Mouse (Mus musculus) limb, embryonic 12.5 days (tissue): ENCODE measurements around the gene Gpc1. TPM values are rescaled to one million over a fixed set of nuclear protein-coding genes. Genes with fewer than 3 reads are reported as not detected.

ENCODE experiments used
- ATAC-seq: fragments of 200-750 bp; cut with Nextera tagmentation; 2 replicates; pipeline ENCODE4 v1.8.0; 2017; ENCODE audit warnings: low read depth, moderate TSS enrichment; ENCODE audit not compliant: insufficient number of reproducible peaks, insufficient read depth, low FRiP score, low TSS enrichment
- H3K27ac ChIP-seq: fragments of 300-500 bp; sonication (generic); 2 replicates; pipeline ENCODE4 v1.5.1; 2016; ENCODE audit warnings: mild to moderate bottlenecking, moderate library complexity
- H3K27me3 ChIP-seq: fragments of 300-500 bp; sonication (generic); 2 replicates; pipeline ENCODE4 v1.6.1; 2016; ENCODE audit warnings: mild to moderate bottlenecking, moderate library complexity
- H3K36me3 ChIP-seq: fragments of 300-500 bp; sonication (generic); 2 replicates; pipeline ENCODE4 v1.6.1; 2016; ENCODE audit warnings: mild to moderate bottlenecking, moderate library complexity
- H3K4me1 ChIP-seq: fragments of 300-500 bp; sonication (generic); replicated peaks from 2 replicates; pipeline ENCODE4 v1.6.1; 2016
- H3K4me2 ChIP-seq: fragments of 300-500 bp; sonication (generic); 2 replicates; pipeline ENCODE4 v1.6.1; 2016; ENCODE audit warnings: mild to moderate bottlenecking, moderate library complexity
- H3K4me3 ChIP-seq: fragments of 300-500 bp; sonication (generic); replicated peaks from 2 replicates; pipeline ENCODE4 v1.5.1; 2016; ENCODE audit warnings: mild to moderate bottlenecking
- H3K9ac ChIP-seq: fragments of 300-500 bp; sonication (generic); replicated peaks from 2 replicates; pipeline ENCODE4 v1.6.1; 2016; ENCODE audit warnings: mild to moderate bottlenecking, moderate library complexity
- H3K9me3 ChIP-seq: fragments of 300-500 bp; sonication (generic); 2 replicates; pipeline ENCODE4 v1.6.1; 2016; ENCODE audit warnings: mild to moderate bottlenecking, moderate library complexity
- WGBS: fragments of 180-500 bp; shearing (Covaris S2); methylation state at CpG from one replicate; pipeline ENCODE4 v1.1.7; 2016; 5-methylcytosine and 5-hydroxymethylcytosine counted together
- polyA plus RNA-seq: library from polyadenylated mRNA; unstranded; fragments of >200 nt; fragmentation: Nextera tagmentation; extraction: Ambion mirVana; gene quantifications from 2 replicates; pipeline ENCODE4 v1.2.1, GENCODE M21; 2016

Gpc1 gene
- 82.2 and 87.9 TPM in 2 replicates for polyA plus RNA-seq

- Histone ChIP-seq H3K4me1 (peaks cover 25% of the 10 kb centered on the region), H3K27ac (peak within 1 kb of the TSS; percentile 97), H3K9me3 (no peaks in the 10 kb centered on the region), H3K4me2 (peak within 1 kb of the TSS; percentile 78), H3K9ac (peak within 1 kb of the TSS; percentile 94), H3K4me3 (peak within 1 kb of the TSS; percentile 95), H3K27me3 (0 out of 2 replicates have a peak, but pooled peaks cover 2% of the 10 kb centered on the region), H3K36me3 (peaks cover 25% of the 10 kb centered on the region)
- under 1% methylated on average over 81 of the region's 99 CpGs for WGBS
- ATAC-seq, result peak; percentile 69
Measured at GRCm38 (mm10) chr1:92831188-92832001, at the start of gene Gpc1. Gene Gpc1, plus strand, starts transcription at chr1:92831645.

- no peaks in the 10 kb centered on the region for H3K9me3 ChIP-seq
- no peaks in the 10 kb centered on the region for H3K27me3 ChIP-seq
- no peak overlapping the region for H3K4me3 ChIP-seq
- no peak for ATAC-seq
- no peak overlapping the region for H3K9ac ChIP-seq
- peaks cover 7% of the 10 kb centered on the region for H3K4me1 ChIP-seq
- no peak overlapping the region for H3K4me2 ChIP-seq
- H3K27ac ChIP-seq, result no peak overlapping the region
- no peaks in the 10 kb centered on the region for H3K36me3 ChIP-seq
- WGBS, result 73% methylated on average over 4 of the region's 4 CpGs
Measured at GRCm38 (mm10) chr1:92781862-92782261, 49.6 kb upstream of the Gpc1 start.

GRCm38 (mm10) chr1:92782587-92782986, 48.9 kb upstream of the Gpc1 start:
- 0 out of 2 replicates have a peak overlapping the region, but pooled peaks have one; percentile 32 for H3K9ac ChIP-seq
- WGBS, result 51% methylated on average over 6 of the region's 6 CpGs
- no peak overlapping the region for H3K27ac ChIP-seq
- H3K9me3 ChIP-seq, result no peaks in the 10 kb centered on the region
- H3K4me3 ChIP-seq, result no peak overlapping the region
- no peak for ATAC-seq
- H3K27me3 ChIP-seq, result no peaks in the 10 kb centered on the region
- no peak overlapping the region for H3K4me2 ChIP-seq
- no peaks in the 10 kb centered on the region for H3K36me3 ChIP-seq
- H3K4me1 ChIP-seq, result peaks cover 12% of the 10 kb centered on the region

- H3K4me1 ChIP-seq, result peaks cover 55% of the 10 kb centered on the region
- ATAC-seq, result no peak; the same call in 1 of the 2 replicates
- H3K27me3 ChIP-seq, result no peaks in the 10 kb centered on the region
- WGBS, result 55% methylated on average over 8 of the region's 8 CpGs
- H3K36me3 ChIP-seq, result no peaks in the 10 kb centered on the region
- H3K9me3 ChIP-seq, result no peaks in the 10 kb centered on the region
- H3K9ac ChIP-seq, result no peak overlapping the region
- H3K4me3 ChIP-seq, result no peak overlapping the region
- H3K4me2 ChIP-seq, result no peak overlapping the region
- no peak overlapping the region for H3K27ac ChIP-seq
Measured at GRCm38 (mm10) chr1:92787221-92787620, 44.2 kb upstream of the Gpc1 start.

GRCm38 (mm10) chr1:92788049-92788448, 43.4 kb upstream of the Gpc1 start:
- Histone ChIP-seq H3K9ac (no peak overlapping the region), H3K4me1 (peaks cover 53% of the 10 kb centered on the region), H3K9me3 (no peaks in the 10 kb centered on the region), H3K4me3 (no peak overlapping the region), H3K4me2 (no peak overlapping the region), H3K27me3 (no peaks in the 10 kb centered on the region), H3K36me3 (no peaks in the 10 kb centered on the region), H3K27ac (no peak overlapping the region)
- 83% methylated on average over 7 of the region's 7 CpGs for WGBS
- no peak for ATAC-seq

GRCm38 (mm10) chr1:92790628-92791027, 40.8 kb upstream of the Gpc1 start:
- ATAC-seq, result peak; percentile 4; the same call in 1 of the 2 replicates
- Histone ChIP-seq H3K4me1 (peaks cover 53% of the 10 kb centered on the region), H3K9me3 (no peaks in the 10 kb centered on the region), H3K36me3 (no peaks in the 10 kb centered on the region), H3K4me3 (peak overlapping the region; percentile 21), H3K4me2 (peak overlapping the region; percentile 49), H3K27ac (peak overlapping the region; percentile 92), H3K27me3 (peaks cover 5% of the 10 kb centered on the region), H3K9ac (no peak overlapping the region; the same call in 1 of the 2 replicates)
- WGBS, result 13% methylated on average over 7 of the region's 7 CpGs

- under 1% methylated on average over 10 of the region's 10 CpGs for WGBS
- Histone ChIP-seq H3K4me3 (peak overlapping the region; percentile 21), H3K36me3 (no peaks in the 10 kb centered on the region), H3K9me3 (no peaks in the 10 kb centered on the region), H3K27ac (peak overlapping the region; percentile 92), H3K9ac (no peak overlapping the region; the same call in 1 of the 2 replicates), H3K27me3 (peaks cover 5% of the 10 kb centered on the region), H3K4me2 (peak overlapping the region; percentile 49), H3K4me1 (peaks cover 53% of the 10 kb centered on the region)
- peak; percentile 90 for ATAC-seq
Measured at GRCm38 (mm10) chr1:92791070-92791831, 40.2 kb upstream of the Gpc1 start.

- WGBS, result 71% methylated on average over 5 of the region's 5 CpGs
- ATAC-seq, result no peak
- Histone ChIP-seq H3K27ac (no peak overlapping the region), H3K4me1 (peaks cover 36% of the 10 kb centered on the region), H3K36me3 (no peaks in the 10 kb centered on the region), H3K4me2 (no peak overlapping the region), H3K9ac (no peak overlapping the region), H3K27me3 (peaks cover 5% of the 10 kb centered on the region), H3K9me3 (no peaks in the 10 kb centered on the region), H3K4me3 (no peak overlapping the region)
Measured at GRCm38 (mm10) chr1:92793781-92794180, 37.7 kb upstream of the Gpc1 start.

GRCm38 (mm10) chr1:92798425-92798824, 33.0 kb upstream of the Gpc1 start:
- WGBS, result 84% methylated on average over 2 of the region's 2 CpGs
- Histone ChIP-seq H3K4me3 (no peak overlapping the region), H3K9me3 (no peaks in the 10 kb centered on the region), H3K4me1 (no peaks in the 10 kb centered on the region), H3K27me3 (peaks cover 5% of the 10 kb centered on the region), H3K4me2 (no peak overlapping the region), H3K36me3 (no peaks in the 10 kb centered on the region), H3K27ac (no peak overlapping the region), H3K9ac (no peak overlapping the region)
- ATAC-seq, result no peak

GRCm38 (mm10) chr1:92799653-92800052, 31.8 kb upstream of the Gpc1 start:
- Histone ChIP-seq H3K27me3 (peaks cover 3% of the 10 kb centered on the region), H3K4me1 (no peaks in the 10 kb centered on the region), H3K36me3 (no peaks in the 10 kb centered on the region), H3K27ac (no peak overlapping the region), H3K9ac (no peak overlapping the region), H3K9me3 (no peaks in the 10 kb centered on the region), H3K4me2 (no peak overlapping the region), H3K4me3 (no peak overlapping the region)
- WGBS, result 85% methylated on average over 5 of the region's 5 CpGs
- no peak for ATAC-seq

GRCm38 (mm10) chr1:92802362-92802761, 29.1 kb upstream of the Gpc1 start:
- no peak for ATAC-seq
- 96% methylated on average over 1 of the region's 1 CpGs for WGBS
- Histone ChIP-seq H3K27ac (no peak overlapping the region), H3K27me3 (no peaks in the 10 kb centered on the region), H3K4me1 (no peaks in the 10 kb centered on the region), H3K9me3 (no peaks in the 10 kb centered on the region), H3K36me3 (no peaks in the 10 kb centered on the region), H3K4me2 (no peak overlapping the region), H3K4me3 (no peak overlapping the region), H3K9ac (no peak overlapping the region)
